Mouse (Mus musculus) midbrain, embryonic 10.5 days (tissue): Measurements from ENCODE around the gene Dnaja3. TPM values are rescaled to one million over a fixed set of nuclear protein-coding genes. Genes with fewer than 3 reads are reported as not detected.
A peak's percentile ranks its signal among the peaks of the same experiment; 100 is the strongest.

Experiments
- DNase-seq: peaks from one replicate; pipeline ENCODE4 v3.0.0-alpha.2; 2017; ENCODE audit warnings: low spot score
- H3K27ac ChIP-seq: fragments of 300-500 bp; sonication (generic); replicated peaks from 2 replicates; pipeline ENCODE4 v1.5.1; 2016; ENCODE audit warnings: mild to moderate bottlenecking
- H3K27me3 ChIP-seq: fragments of 300-500 bp; sonication (generic); 2 replicates; pipeline ENCODE4 v1.6.1; 2016; ENCODE audit warnings: low read depth, mild to moderate bottlenecking; ENCODE audit not compliant: poor library complexity, severe bottlenecking
- H3K36me3 ChIP-seq: fragments of 300-500 bp; sonication (generic); 2 replicates; pipeline ENCODE4 v1.6.1; 2016; ENCODE audit warnings: mild to moderate bottlenecking, moderate library complexity
- H3K4me1 ChIP-seq: fragments of 300-500 bp; sonication (generic); 2 replicates; pipeline ENCODE4 v1.6.1; 2016
- H3K4me3 ChIP-seq: fragments of 300-500 bp; sonication (generic); 2 replicates; pipeline ENCODE4 v1.5.1; 2016; ENCODE audit warnings: mild to moderate bottlenecking, moderate library complexity
- H3K9me3 ChIP-seq: fragments of 300-500 bp; sonication (generic); replicated peaks from 2 replicates; pipeline ENCODE4 v1.6.1; 2016; ENCODE audit warnings: mild to moderate bottlenecking
- WGBS: fragments of 180-500 bp; shearing (Covaris S2); methylation state at CpG from one replicate; pipeline ENCODE4 v1.1.7; 2016; 5-methylcytosine and 5-hydroxymethylcytosine counted together
- polyA plus RNA-seq: library from polyadenylated mRNA; unstranded; fragments of >200 nt; fragmentation: Nextera tagmentation; extraction: Ambion mirVana; gene quantifications from 2 replicates; pipeline ENCODE4 v1.2.1, GENCODE M21; 2016

The Dnaja3 gene
- polyA plus RNA-seq, 1 experiment from 2014 or later = 66.1 TPM

DNA sequence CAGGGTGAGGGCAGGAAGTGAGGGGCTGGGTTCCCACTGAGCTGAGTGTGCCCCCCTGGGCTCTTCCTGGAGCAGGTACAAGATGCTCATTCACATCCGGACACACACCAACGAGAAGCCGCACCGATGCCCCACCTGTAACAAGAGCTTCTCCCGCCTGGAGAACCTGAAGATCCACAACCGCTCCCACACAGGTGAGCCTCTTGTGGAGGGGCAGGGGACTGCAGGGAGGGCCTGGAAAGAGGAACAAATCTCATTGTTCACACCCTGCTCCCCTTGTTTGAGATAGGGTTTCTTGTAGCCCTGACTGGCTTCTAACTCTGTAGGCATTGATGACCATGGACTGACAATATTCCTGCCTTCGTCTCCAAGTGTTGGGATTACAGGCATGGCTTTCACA, 28.1 kb upstream of the Dnaja3 start:
- Histone ChIP-seq H3K4me1 (peaks cover 15% of the 10 kb centered on the region), H3K9me3 (no peaks in the 10 kb centered on the region), H3K4me3 (no peak overlapping the region), H3K27ac (no peak overlapping the region), H3K27me3 (no peaks in the 10 kb centered on the region), H3K36me3 (peaks cover 84% of the 10 kb centered on the region)
- DNase-seq = no peak
- WGBS = 93% methylated on average over 7 of the region's 7 CpGs

GRCm38 (mm10) chr16:4613736-4614135, 26.1 kb upstream of the Dnaja3 start:
- no peaks in the 10 kb centered on the region for H3K9me3 ChIP-seq
- WGBS = 93% methylated on average over 9 of the region's 9 CpGs
- no peak overlapping the region for H3K4me3 ChIP-seq
- H3K36me3 ChIP-seq = peaks cover 99% of the 10 kb centered on the region
- 0 out of 2 replicates have a peak overlapping the region, but pooled peaks have one; percentile 7 for H3K27ac ChIP-seq
- H3K27me3 ChIP-seq = no peaks in the 10 kb centered on the region
- DNase-seq = no peak
- no peaks in the 10 kb centered on the region for H3K4me1 ChIP-seq

DNA sequence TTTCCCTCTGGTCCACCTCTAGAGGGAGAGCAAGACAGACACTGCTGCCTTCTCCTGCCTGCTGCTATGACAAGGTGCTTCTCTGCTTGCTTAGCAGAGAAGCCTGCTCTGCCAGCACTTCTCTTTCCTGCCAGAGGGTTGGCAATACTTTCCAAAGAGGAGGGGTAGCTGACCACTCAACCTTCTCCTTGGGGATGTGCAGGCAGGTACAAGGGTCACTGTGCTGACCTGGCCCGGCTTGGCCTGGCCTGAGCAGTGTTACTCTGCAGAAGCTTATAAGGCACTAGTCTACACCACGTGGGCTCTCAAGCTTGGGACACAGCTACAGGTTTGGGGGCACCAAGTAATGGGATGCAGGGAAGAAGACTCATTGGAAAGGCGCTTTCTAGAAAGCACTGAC, 25.1 kb upstream of the Dnaja3 start:
- Histone ChIP-seq H3K27me3 (no peaks in the 10 kb centered on the region), H3K27ac (no peak overlapping the region), H3K9me3 (no peaks in the 10 kb centered on the region), H3K36me3 (peaks cover 98% of the 10 kb centered on the region), H3K4me1 (no peaks in the 10 kb centered on the region), H3K4me3 (no peak overlapping the region)
- DNase-seq = no peak
- 93% methylated on average over 3 of the region's 3 CpGs for WGBS

- WGBS = 96% methylated on average over 1 of the region's 1 CpGs
- no peaks in the 10 kb centered on the region for H3K4me1 ChIP-seq
- H3K9me3 ChIP-seq = no peaks in the 10 kb centered on the region
- no peak overlapping the region for H3K4me3 ChIP-seq
- peaks cover 98% of the 10 kb centered on the region for H3K36me3 ChIP-seq
- H3K27ac ChIP-seq = no peak overlapping the region
- no peaks in the 10 kb centered on the region for H3K27me3 ChIP-seq
- no peak for DNase-seq
These were observed 24.5 kb upstream of the Dnaja3 start for GRCm38 (mm10) chr16:4615297-4615696.

GRCm38 (mm10) chr16:4616829-4617228, 23.0 kb upstream of the Dnaja3 start:
- Histone ChIP-seq H3K9me3 (no peaks in the 10 kb centered on the region), H3K4me1 (no peaks in the 10 kb centered on the region), H3K27ac (no peak overlapping the region), H3K36me3 (peaks cover 85% of the 10 kb centered on the region), H3K27me3 (no peaks in the 10 kb centered on the region), H3K4me3 (no peak overlapping the region)
- WGBS = 86% methylated on average over 4 of the region's 4 CpGs
- DNase-seq = no peak

- Histone ChIP-seq H3K9me3 (no peaks in the 10 kb centered on the region), H3K27me3 (no peaks in the 10 kb centered on the region), H3K36me3 (peaks cover 19% of the 10 kb centered on the region), H3K27ac (peak overlapping the region; percentile 89), H3K4me1 (peaks cover 23% of the 10 kb centered on the region), H3K4me3 (peak overlapping the region; percentile 83)
- WGBS = 25% methylated on average over 9 of the region's 9 CpGs
- DNase-seq = no peak
These were observed 15.7 kb upstream of the Dnaja3 start for GRCm38 (mm10) chr16:4624074-4624473.

GRCm38 (mm10) chr16:4624481-4625110, 15.2 kb upstream of the Dnaja3 start, which contains the start of gene Pam16:
Gene Pam16, minus strand, starts transcription at chr16:4624988.
- H3K27me3 ChIP-seq = no peaks in the 10 kb centered on the region
- H3K4me1 ChIP-seq = peaks cover 23% of the 10 kb centered on the region
- peak within 1 kb of the TSS; percentile 83 for H3K4me3 ChIP-seq
- under 1% methylated on average over 56 of the region's 56 CpGs for WGBS
- H3K27ac ChIP-seq = peak within 1 kb of the TSS; percentile 89
- peaks cover 15% of the 10 kb centered on the region for H3K36me3 ChIP-seq
- no peaks in the 10 kb centered on the region for H3K9me3 ChIP-seq
- DNase-seq = peak; percentile 92

GRCm38 (mm10) chr16:4627105-4627504, 12.7 kb upstream of the Dnaja3 start:
- 92% methylated on average over 6 of the region's 6 CpGs for WGBS
- DNase-seq = no peak
- Histone ChIP-seq H3K4me3 (no peak overlapping the region), H3K36me3 (peaks cover 11% of the 10 kb centered on the region), H3K9me3 (no peaks in the 10 kb centered on the region), H3K27me3 (no peaks in the 10 kb centered on the region), H3K27ac (no peak overlapping the region), H3K4me1 (peaks cover 23% of the 10 kb centered on the region)

DNA sequence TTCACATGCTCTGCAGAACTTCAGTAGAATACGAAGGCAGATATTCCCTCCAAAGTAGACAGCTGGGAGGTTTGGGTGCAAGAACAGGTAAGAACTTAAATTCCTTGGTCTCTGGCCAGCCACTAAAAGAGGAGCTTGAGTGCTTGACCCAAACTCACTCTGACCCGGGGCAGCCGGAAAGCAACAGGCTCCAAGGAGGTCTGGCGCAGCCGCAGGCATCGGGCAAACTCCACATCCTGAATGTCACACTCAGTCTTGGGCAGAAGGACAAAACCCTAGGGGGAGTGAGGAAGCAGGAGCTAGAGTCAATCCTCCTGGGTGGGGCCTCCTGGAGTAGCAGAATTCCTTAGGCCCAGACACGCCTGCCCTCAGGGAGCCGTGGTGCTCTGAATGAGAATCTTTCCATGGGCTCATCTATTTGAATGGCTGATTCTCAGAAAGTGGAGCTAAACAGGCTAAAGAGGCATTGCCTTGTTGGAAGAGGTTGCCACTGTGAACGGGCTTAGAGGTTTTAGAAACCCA, 10.8 kb upstream of the Dnaja3 start:
- Histone ChIP-seq H3K36me3 (peaks cover 19% of the 10 kb centered on the region), H3K9me3 (no peaks in the 10 kb centered on the region), H3K27me3 (no peaks in the 10 kb centered on the region), H3K27ac (no peak overlapping the region), H3K4me3 (no peak overlapping the region), H3K4me1 (peaks cover 10% of the 10 kb centered on the region)
- no peak for DNase-seq
- 92% methylated on average over 9 of the region's 9 CpGs for WGBS

DNA sequence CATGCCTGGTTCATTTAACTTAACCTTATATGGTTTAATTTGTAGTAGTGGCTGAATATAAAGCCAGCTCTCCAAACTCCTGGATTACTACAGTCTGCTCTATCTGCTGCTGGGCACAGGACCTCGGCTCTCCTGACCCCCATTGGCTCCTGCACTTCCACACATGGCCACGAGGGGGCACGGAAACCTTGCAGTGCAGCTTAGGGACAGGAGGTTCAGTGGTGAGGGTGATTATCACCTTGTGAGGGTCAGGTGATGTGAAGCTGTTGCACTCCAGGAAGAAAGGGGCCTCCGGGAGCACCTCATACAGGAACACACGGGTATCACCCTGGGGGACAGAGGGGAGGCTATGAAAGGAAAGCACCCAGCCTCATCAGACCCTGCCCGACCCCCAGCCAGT, 9.8 kb upstream of the Dnaja3 start:
- H3K4me3 ChIP-seq = no peak overlapping the region
- H3K27ac ChIP-seq = no peak overlapping the region
- H3K9me3 ChIP-seq = no peaks in the 10 kb centered on the region
- peak; percentile 82 for DNase-seq
- no peaks in the 10 kb centered on the region for H3K27me3 ChIP-seq
- H3K36me3 ChIP-seq = peaks cover 25% of the 10 kb centered on the region
- 25% methylated on average over 6 of the region's 6 CpGs for WGBS
- peaks cover 6% of the 10 kb centered on the region for H3K4me1 ChIP-seq

DNA sequence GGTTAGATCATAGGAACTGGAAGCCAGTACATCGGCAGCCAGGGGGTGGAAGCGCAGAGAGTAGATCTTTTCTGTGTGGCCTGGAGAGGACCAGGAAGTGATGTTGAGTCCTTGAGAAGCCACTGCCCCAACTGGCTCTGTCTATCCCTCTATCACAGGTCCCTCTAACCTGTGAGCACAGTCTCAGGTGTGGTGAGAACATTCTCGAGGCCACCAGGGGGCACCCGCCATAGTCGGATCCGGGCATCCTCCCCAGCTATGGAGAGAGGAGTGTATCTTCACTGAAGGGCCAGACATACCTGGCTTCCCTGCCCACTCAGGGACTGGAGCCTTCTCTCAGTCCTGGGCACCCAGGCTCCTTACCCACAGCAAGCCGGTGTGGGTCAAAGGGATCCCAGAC, 7.7 kb upstream of the Dnaja3 start:
- H3K4me1 ChIP-seq = no peaks in the 10 kb centered on the region
- H3K9me3 ChIP-seq = no peaks in the 10 kb centered on the region
- 43% methylated on average over 7 of the region's 7 CpGs for WGBS
- peaks cover 24% of the 10 kb centered on the region for H3K36me3 ChIP-seq
- H3K27me3 ChIP-seq = no peaks in the 10 kb centered on the region
- H3K4me3 ChIP-seq = no peak overlapping the region
- H3K27ac ChIP-seq = no peak overlapping the region
- no peak for DNase-seq

GRCm38 (mm10) chr16:4633661-4634060, 6.1 kb upstream of the Dnaja3 start:
- WGBS = 90% methylated on average over 3 of the region's 3 CpGs
- H3K27me3 ChIP-seq = no peaks in the 10 kb centered on the region
- no peaks in the 10 kb centered on the region for H3K9me3 ChIP-seq
- H3K4me3 ChIP-seq = no peak overlapping the region
- H3K4me1 ChIP-seq = no peaks in the 10 kb centered on the region
- H3K36me3 ChIP-seq = peaks cover 20% of the 10 kb centered on the region
- DNase-seq = no peak
- no peak overlapping the region for H3K27ac ChIP-seq

DNA sequence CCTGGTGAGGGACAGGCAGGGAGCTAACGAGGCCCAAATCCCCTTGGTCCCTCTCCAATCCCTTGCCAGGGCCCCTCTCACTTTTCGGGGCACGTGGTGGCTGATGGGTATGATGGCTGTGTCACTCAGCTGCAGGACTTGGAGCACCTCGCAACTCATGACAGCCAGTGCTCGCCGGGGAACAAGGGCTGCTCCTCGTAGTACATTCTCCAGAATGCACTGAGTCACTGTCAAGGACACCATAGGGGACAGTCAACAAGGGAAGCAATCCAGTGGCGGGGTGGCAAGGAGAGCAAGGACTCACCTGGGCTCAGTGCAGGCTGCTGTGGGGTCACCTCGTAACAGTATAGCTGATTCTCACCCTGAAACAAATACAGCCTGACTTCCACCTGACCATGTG, 5.1 kb upstream of the Dnaja3 start:
- peaks cover 3% of the 10 kb centered on the region for H3K4me1 ChIP-seq
- H3K36me3 ChIP-seq = peaks cover 19% of the 10 kb centered on the region
- 90% methylated on average over 9 of the region's 9 CpGs for WGBS
- no peak for DNase-seq
- no peaks in the 10 kb centered on the region for H3K27me3 ChIP-seq
- no peak overlapping the region for H3K27ac ChIP-seq
- no peaks in the 10 kb centered on the region for H3K9me3 ChIP-seq
- H3K4me3 ChIP-seq = no peak overlapping the region
